Mouse (Mus musculus) urinary bladder, adult 2 months (tissue): ENCODE measurements at regions not wholly inside any gene's neighbourhood (a gene's known extent, or its start where the extent isn't known, plus 50 kb on each side); places are given as distances from the start of the nearest gene placed in this dataset.

Experiments used
- DNase-seq: peaks from one replicate; pipeline ENCODE4 v3.0.0; 2022; ENCODE audit warnings: low spot score

DNA sequence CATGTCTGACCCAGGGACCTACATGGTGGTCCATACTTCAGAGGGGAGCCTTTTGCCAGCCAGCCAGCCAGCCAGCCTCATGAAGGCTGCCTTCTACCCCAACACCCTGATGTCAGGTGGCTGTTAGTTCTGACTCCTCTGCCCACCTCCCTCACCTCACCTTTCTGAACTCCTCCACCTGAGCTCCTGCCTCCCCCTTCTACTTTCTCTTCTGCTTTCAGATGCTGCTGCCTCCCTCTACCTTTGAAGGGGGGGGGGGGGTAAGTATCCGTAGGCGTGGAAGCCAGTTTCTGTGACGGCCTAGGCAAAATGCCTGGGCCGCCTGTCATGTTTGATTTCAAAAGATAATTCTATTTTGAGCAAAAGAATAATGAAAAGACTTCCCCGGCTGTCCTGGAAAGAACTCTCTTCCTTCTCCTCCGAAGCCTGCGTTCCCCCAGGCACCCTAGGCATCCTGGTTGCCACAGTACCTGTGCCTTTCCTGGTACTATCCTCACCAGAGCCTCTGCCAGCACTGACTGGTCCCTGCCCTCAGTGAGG lies 241.6 kb upstream of the Hs6st1 start:
- DNase-seq = no peak

DNA sequence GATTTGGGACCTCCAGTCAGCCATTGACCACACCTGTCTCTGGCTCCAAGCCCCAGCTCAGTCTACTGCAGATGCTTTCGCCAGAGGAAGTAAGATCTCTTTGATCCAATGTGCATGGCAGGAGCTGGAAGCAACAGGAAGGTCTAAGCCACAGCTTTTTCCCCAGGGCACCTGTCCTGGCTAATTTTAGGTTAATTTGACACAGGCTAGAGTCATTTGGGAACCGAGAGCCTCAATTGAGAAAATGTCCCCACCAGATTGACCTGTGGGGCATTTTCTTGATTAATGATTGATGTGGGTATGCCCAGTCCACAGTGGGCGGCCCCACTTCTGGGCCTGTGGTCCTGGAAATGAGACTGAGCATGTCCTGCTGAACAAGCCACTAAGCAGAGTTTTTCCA lies 240.7 kb upstream of the Hs6st1 start:
- no peak for DNase-seq

- no peak for DNase-seq
Measured at GRCm38 (mm10) chr1:35834180-35834579, 234.0 kb upstream of the Hs6st1 start.

GRCm38 (mm10) chr1:35836552-35836951 lies 231.6 kb upstream of the Hs6st1 start:
- no peak for DNase-seq

DNA sequence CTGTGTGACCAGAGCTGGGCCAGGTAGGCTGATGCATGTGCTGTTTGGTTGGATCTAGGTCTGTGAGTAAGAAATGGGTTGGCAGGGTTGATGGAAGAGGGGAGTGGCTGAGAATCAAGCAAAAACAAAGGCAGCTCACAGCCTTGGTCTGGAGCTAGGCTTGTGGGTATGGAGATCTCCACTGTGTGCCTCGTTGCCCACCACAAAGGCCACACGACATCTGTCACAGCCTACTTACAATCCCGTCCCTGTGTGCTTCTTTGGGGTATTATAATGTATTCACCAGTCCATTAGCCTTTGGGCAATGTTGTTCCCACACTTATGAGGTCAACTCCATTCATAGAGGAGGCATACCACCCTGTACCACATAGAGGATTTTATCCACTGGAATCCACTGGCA lies 229.6 kb upstream of the Hs6st1 start:
- DNase-seq = peak; percentile 9

DNA sequence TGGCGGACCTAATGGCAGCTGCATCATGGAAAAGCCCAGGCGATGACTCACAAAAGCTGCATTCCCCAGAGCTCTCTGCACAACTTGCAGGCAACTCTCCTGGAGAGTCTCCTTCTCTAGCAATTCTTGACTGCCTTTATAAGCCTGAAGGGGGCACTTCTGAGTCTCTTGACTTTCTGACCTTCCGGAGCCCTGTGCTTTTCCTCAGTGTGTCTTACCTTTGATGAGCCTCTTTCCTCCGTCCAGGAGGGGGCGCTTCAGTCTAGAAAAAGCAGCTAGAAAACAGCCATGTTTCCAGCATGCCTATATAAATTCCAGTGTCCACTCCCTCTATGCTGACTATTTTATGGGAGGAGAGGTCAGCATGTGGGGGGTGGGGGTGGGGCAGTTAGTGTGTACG lies 228.8 kb upstream of the Hs6st1 start:
- DNase-seq = peak; percentile 19

DNA sequence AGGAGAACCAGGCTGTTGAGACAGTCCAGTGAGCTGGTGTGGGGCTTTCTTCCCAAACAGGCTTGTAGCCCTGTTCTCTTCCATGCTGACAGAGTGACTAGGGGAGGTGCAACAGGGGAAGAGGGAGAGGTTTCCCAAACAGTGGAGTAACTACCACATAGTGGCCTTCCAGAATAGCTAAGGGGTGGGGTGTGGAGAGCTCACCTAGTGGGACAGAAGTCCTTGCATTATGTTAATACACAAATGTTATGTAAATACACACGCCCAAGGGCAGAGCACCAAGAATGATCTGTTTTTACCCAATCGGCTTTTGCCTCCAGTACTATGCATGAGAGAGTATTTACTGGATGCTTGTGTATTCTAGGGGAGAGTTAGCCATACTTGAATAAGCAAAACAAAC lies 226.6 kb upstream of the Hs6st1 start:
- no peak for DNase-seq

DNA sequence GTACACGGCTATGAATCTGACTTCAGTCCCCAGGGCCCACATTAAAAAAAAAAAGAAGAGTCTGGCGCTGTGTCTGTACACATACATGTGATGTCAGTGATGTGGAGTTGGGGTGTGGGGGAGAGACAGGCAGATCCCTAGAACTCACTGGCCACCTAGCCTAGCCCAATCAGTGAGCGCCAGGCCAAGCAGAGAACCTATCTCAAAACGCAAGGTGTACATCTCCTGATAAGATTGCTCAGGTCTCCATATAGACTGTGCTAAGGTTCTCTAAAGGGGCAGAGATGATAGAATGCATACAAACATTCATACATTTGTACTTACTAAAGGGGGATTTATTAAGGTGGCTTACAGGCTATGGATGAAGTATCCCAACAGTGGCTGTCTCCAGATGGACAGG lies 225.5 kb upstream of the Hs6st1 start:
- DNase-seq = no peak

- DNase-seq = no peak
Measured at GRCm38 (mm10) chr1:35843566-35843965, 224.6 kb upstream of the Hs6st1 start.

GRCm38 (mm10) chr1:35846224-35846936 lies 221.8 kb upstream of the Hs6st1 start:
- DNase-seq = peak; percentile 12

- DNase-seq = no peak
Measured at GRCm38 (mm10) chr1:35848160-35848954, 219.8 kb upstream of the Hs6st1 start.

DNA sequence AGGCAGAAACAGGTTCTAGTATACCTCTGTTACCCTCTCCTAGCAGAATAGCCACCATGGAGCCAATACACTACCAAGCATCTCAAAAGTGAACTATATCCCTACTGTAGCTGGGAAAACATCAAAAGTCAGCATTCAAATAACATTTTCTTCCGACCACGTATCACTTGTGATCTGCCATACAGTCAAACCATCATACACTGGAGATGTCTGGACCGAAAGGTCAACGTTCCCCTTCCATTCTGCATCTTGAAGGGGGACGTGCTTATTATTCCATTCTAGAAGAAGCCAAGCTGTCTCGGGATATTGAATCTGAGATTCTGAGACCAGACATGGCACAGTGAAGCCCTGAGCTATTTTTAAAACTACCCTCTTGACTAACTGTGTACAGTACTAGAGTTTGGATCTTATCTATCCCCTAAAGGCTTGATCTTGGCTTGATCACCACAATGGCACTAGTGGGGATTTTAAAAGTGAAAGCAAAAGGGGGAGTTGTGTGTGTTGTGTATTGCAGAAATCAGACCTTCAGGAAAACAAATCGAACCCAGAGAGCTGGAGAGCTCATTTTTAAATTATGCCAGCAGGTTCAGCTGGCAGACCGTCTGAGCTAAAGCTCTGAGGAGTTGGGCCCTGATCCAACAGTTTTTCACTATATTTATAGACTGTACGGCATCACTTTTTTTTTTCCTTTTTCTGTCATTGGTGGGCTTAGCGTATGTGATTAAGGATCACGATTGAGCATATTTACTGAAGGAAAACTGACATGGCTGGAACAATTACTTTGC lies 218.6 kb upstream of the Hs6st1 start:
- no peak for DNase-seq

- peak; percentile 7 for DNase-seq
Measured at GRCm38 (mm10) chr1:35850191-35850545, 218.0 kb upstream of the Hs6st1 start.

- no peak for DNase-seq
Measured at GRCm38 (mm10) chr1:35850566-35851085, 217.6 kb upstream of the Hs6st1 start.

GRCm38 (mm10) chr1:35851681-35852409 lies 216.4 kb upstream of the Hs6st1 start:
- peak; percentile 6 for DNase-seq

DNA sequence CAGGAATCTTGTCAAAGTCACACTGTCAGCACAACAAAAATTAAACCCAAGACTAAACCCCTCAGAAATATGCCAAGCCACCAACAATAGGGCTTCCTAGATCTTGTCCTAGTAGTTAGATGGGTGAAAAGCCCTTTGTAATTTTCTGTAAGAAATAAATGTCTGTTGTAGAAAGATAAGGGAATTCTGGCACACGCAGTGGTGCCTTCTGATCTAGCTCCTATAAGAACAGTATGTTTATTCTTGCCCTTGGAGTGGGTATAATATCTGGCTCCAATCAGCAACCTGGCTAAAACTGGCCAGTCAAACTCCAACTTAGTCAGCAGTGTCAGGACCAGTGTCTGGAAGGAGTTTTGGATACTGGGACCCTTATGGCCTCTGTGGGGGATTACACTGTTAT lies 215.2 kb upstream of the Hs6st1 start:
- no peak for DNase-seq

DNA sequence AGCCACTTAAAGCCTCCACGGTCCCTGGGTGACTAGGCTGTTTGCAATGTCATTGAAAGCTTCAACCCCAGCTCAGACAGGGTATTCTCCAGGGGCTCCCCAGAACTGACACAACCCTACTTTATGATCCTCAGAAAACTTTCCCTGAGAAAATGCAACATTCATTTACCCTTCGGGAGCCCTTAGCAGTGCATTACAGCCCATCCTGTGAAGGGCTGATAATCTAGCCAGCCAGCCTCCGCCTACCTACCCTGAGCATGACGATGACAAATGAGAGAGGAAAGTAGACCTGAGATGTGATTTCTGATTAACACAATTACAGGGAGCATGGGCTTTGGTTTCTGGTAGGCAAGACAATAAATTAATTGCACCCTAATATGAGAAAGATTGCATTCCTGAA lies 212.6 kb upstream of the Hs6st1 start:
- DNase-seq = no peak

GRCm38 (mm10) chr1:35858342-35858741 lies 209.9 kb upstream of the Hs6st1 start:
- no peak for DNase-seq

DNA sequence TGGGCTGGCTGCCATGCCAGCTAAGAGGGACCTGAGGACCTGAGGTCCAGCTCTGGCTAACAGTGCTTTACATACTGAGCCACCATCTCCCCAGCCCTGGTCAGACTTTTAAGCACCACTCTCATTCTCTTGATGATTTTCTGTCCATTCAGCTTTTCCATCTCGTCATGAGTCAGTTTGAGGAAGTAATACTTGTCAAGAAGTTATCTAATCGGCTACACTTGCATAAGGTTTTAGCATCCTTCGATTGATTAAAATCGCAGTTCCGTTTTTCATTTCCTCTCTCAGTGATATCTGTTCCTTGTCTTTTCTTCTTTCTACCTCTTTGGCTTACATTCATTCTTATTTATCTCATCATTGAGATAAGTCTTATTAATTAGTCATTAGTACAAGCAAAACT lies 207.4 kb upstream of the Hs6st1 start:
- DNase-seq = no peak

DNA sequence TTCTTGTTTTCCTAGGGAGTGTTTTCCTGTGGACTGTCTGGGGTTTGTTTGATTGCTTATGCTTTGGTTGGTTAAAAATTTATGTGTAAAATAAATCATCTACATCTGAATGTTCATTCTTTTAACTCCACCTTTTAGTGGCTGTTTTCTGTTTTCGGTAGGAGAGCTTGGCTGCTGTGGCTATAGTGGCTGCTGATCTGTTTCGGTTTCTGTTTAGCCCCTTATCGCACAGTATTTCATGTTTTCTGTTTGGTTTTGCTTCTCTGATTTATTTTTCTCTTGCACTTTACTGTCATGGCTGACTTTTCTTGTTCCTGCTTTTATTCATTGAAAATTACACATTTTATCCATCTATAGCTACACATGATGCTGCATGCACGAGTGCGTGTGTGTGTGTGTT lies 206.0 kb upstream of the Hs6st1 start:
- DNase-seq = no peak

DNA sequence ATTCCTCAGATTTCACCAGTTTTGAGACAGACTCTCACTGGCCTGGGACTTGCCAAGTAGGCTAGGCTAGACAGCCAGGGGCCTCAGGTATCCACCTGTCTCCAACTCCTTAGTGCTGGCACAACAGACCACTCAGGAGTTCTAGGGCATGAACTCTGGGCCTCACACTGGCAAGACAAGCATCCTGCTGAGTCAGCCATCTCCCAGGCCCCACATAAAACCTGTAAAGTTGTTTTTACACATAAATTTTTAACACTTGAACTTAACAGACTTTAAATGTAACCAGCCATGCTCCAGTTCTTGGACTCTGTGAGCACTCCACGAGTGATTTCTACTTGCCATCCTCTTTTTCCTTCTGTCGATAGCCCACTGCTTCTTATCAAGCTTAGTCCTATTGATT lies 205.5 kb upstream of the Hs6st1 start:
- no peak for DNase-seq

- DNase-seq = no peak
Measured at GRCm38 (mm10) chr1:35864246-35864645, 204.0 kb upstream of the Hs6st1 start.
